Mouse (Mus musculus) brain, embryonic 18.5 days (tissue): Measurements from ENCODE around the gene Calcr.
"Not testable (repeated sequence)": the region's sequence is repeated elsewhere in the genome, so short reads cannot be mapped to it uniquely, and the experiment has no call there.

Experiments used
- DNase-seq: peaks from one replicate; pipeline ENCODE4 v3.0.0-alpha.2; 2012; ENCODE audit warnings: low read depth, low spot score

The Calcr gene

GRCm38 (mm10) chr6:3764230-3764764 is at the start of gene Calcr:
TSS of gene Calcr (minus strand) at chr6:3764714.
- DNase-seq, result no peak

GRCm38 (mm10) chr6:3767485-3767884 is 3.0 kb upstream of the Calcr start:
- DNase-seq, result no peak

GRCm38 (mm10) chr6:3763171-3763967 is 1.1 kb downstream of the Calcr start:
- DNase-seq, result no peak

GRCm38 (mm10) chr6:3751576-3751975 is 12.9 kb downstream of the Calcr start:
- no peak for DNase-seq

- DNase-seq, result no peak
These were observed 14.9 kb downstream of the Calcr start for GRCm38 (mm10) chr6:3749624-3750023.

- no peak for DNase-seq
These were observed 19.0 kb downstream of the Calcr start for GRCm38 (mm10) chr6:3745546-3745945.

GRCm38 (mm10) chr6:3741996-3742713 is 22.4 kb downstream of the Calcr start:
- DNase-seq, result no peak

GRCm38 (mm10) chr6:3741296-3741695 is 23.2 kb downstream of the Calcr start:
- no peak for DNase-seq

GRCm38 (mm10) chr6:3730246-3730867 is 34.2 kb downstream of the Calcr start:
- no peak for DNase-seq

GRCm38 (mm10) chr6:3688087-3688642 is 76.3 kb downstream of the Calcr start:
- DNase-seq, result no peak

GRCm38 (mm10) chr6:3678286-3678685 is 86.2 kb downstream of the Calcr start:
- not testable (repeated sequence) for DNase-seq

- DNase-seq, result no peak
These were observed 86.7 kb downstream of the Calcr start for GRCm38 (mm10) chr6:3677806-3678205.

- DNase-seq, result not testable (repeated sequence)
These were observed 92.6 kb downstream of the Calcr start for GRCm38 (mm10) chr6:3671941-3672340.

GRCm38 (mm10) chr6:3664147-3664716 is 100.3 kb downstream of the Calcr start:
- DNase-seq, result no peak

- no peak for DNase-seq
These were observed 106.1 kb downstream of the Calcr start for GRCm38 (mm10) chr6:3658405-3658804.
